Mouse (Mus musculus): ENCODE results near the gene Clcn1. TPM values are rescaled to one million over a fixed set of nuclear protein-coding genes. Genes with fewer than 3 reads are reported as not detected.

Clcn1 gene
- polyA plus RNA-seq, 1 experiment from 2014 or later: 0.20 TPM

DNA sequence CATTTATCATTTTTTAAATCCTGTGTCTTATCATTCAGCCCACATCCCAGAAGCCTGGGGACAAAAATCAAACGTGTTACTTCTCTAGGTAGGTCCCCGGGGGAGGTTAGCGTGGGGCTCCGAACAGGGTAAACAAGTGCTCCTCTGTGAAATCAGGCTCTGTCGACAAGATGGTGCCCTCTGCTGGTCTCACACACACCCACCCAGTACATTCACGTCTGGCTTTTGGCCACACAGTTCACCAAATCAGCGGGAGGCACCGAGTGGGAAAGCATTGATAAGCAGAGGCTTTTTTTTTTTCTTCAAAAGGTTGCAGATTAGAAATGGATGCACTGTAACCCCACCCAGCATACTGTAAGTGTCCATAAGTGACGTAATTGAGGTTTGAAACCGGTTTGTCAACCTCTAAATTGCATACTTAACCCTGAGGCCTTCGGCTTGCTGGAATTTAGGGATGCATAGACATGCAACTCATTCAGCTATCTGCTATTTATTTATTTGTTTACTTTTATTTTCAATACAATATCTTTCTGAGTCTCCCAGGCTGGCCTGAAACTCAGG lies 29.1 kb upstream of the Clcn1 start:
- Histone ChIP-seq H3K4me3 (ENCODE audit: low read length) (no peak overlapping the region), H3K27me3 (ENCODE audit: control insufficient read depth, insufficient read depth, low read length) (no peaks in the 10 kb centered on the region), H3K4me1 (ENCODE audit: control insufficient read depth, insufficient read depth, low read length) (0 out of 2 replicates have a peak, but pooled peaks cover 6% of the 10 kb centered on the region), H3K36me3 (ENCODE audit: control insufficient read depth, insufficient read depth, low read length) (no peaks in the 10 kb centered on the region), H3K4me2 (replicated peaks; ENCODE audit: low read depth, low read length) (0 out of 2 replicates have a peak overlapping the region, but pooled peaks have one; percentile 15), H3K9me3 (ENCODE audit: control insufficient read depth, low read length) (no peaks in the 10 kb centered on the region), H3K27ac (ENCODE audit: low read depth, low read length) (no peak overlapping the region), H3K9ac (ENCODE audit: low read depth, low read length) (no peak overlapping the region)
- 14% methylated on average over 11 of the region's 11 CpGs for WGBS
- ATAC-seq (ENCODE audit: low FRiP score, low TSS enrichment): peak; percentile 73; the same call in 1 of the 2 replicates

DNA sequence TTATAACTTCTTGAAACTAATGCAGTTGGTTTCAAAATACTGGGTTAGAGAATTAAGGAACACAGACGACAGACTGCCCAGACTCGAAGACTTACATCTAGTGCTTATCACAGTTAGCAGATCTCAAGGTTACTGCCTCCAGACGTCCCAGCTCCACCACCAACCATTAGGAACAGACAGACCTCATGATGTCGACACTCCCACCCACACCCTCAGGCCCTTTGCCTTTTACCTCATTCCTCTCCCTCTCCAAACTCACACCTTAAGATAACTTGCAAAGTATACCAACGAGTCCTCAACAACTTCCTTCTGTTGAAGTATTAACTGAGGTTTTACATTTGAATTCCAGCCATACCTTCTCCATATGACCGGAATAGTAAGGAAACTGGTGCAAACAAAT lies 26.1 kb upstream of the Clcn1 start:
- ATAC-seq (ENCODE audit: low FRiP score, low TSS enrichment): no peak
- no peak overlapping the region for H3K9ac ChIP-seq (ENCODE audit: low read depth, low read length)

DNA sequence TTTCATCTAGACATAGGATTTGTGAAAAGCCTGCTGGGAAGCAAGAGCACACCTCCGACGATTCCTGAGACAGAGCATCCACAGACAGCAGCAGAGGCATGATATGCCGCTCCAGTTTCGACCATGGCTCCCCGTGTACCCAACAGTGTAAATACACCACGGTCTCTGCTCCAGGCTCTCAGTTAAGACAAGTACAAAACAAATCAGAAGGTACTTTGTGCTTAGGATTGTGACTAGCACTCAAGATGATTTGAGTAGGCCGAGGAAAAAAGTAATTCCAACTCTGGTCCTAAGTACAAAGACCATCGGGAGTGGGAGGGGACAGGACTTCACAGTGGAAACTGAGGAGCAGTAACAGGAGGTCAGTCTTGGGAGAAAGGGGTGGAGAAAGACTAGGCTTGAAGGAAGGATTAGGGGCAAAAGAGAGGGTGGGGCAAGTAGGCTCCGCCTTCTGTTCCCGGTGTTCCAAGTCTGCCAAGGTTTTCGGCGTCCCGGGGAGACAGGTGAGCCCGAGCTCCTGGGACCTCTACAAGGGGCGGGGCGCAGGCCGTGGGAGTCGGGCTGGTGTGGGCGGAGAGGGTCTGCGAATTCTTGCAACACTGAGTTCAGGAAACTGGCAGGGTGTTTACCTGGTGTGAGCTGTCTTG lies 24.8 kb upstream of the Clcn1 start, which contains the start of gene Tmem139:
Gene Tmem139 (plus strand): TSS at position 447 of the 647 bp plus-strand sequence.
- H3K4me1 ChIP-seq (ENCODE audit: control insufficient read depth, insufficient read depth, low read length): 0 out of 2 replicates have a peak, but pooled peaks cover 6% of the 10 kb centered on the region
- H3K9ac ChIP-seq (ENCODE audit: low read depth, low read length): peak within 1 kb of the TSS; percentile 44
- H3K4me2 ChIP-seq (replicated peaks; ENCODE audit: low read depth, low read length): peak within 1 kb of the TSS; percentile 49
- H3K27ac ChIP-seq (ENCODE audit: low read depth, low read length): no peak within 1 kb of the TSS
- ATAC-seq (ENCODE audit: low FRiP score, low TSS enrichment): no peak
- no peaks in the 10 kb centered on the region for H3K9me3 ChIP-seq (ENCODE audit: control insufficient read depth, low read length)
- WGBS: 13% methylated on average over 20 of the region's 20 CpGs
- H3K36me3 ChIP-seq (ENCODE audit: control insufficient read depth, insufficient read depth, low read length): no peaks in the 10 kb centered on the region
- H3K4me3 ChIP-seq (ENCODE audit: low read length): peak within 1 kb of the TSS; percentile 28
- H3K27me3 ChIP-seq (ENCODE audit: control insufficient read depth, insufficient read depth, low read length): no peaks in the 10 kb centered on the region

More for the DNA sequence above, 26.1 kb upstream of the Clcn1 start:
- H3K27ac ChIP-seq (ENCODE audit: low read depth, low read length): no peak overlapping the region
- no peaks in the 10 kb centered on the region for H3K36me3 ChIP-seq (ENCODE audit: control insufficient read depth, insufficient read depth, low read length)
- no peaks in the 10 kb centered on the region for H3K9me3 ChIP-seq (ENCODE audit: control insufficient read depth, low read length)
- WGBS: 57% methylated on average over 6 of the region's 6 CpGs
- no peak overlapping the region for H3K4me3 ChIP-seq (ENCODE audit: low read length)
- 0 out of 2 replicates have a peak, but pooled peaks cover 6% of the 10 kb centered on the region for H3K4me1 ChIP-seq (ENCODE audit: control insufficient read depth, insufficient read depth, low read length)
- H3K4me2 ChIP-seq (replicated peaks; ENCODE audit: low read depth, low read length): no peak overlapping the region
- no peaks in the 10 kb centered on the region for H3K27me3 ChIP-seq (ENCODE audit: control insufficient read depth, insufficient read depth, low read length)

DNA sequence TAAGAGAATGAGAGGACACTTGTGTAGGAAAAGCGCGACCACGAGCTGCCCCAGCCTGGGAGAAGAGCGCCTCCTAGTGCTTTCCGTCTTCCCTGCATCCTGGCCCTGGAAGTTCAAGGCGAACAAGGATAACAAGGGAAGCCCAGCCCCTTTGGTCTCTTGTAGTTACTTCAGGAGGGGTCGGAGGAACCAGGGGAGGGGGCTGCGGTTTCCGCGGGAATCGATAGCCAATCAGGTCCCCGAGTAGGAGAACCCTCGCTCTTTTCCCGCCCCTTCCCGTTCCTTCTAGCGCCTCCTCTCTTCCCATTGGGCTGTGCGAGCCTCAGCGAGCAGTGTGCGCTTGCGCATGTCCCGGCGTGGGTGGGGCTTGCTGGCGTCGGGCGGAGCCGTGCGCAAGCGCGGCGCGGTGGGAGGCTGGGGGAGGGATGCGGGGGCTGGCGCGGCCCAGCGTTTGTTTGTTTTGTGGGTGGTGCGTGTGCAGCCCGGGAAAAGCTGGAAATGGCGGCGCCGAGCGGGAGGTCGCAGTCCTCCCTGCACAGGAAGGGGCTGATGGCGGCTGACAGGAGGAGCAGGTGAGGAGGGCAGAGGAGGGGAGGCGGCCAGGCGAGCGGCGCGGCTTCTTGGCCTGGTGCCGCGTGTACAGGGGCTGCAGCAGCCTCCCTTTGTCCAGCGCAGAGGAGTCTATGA lies 21.7 kb upstream of the Clcn1 start, which contains the start of gene Casp2:
Gene Casp2 (plus strand): TSS at position 360 of the 687 bp plus-strand sequence.
- Histone ChIP-seq H3K36me3 (ENCODE audit: control insufficient read depth, insufficient read depth, low read length) (peaks cover 26% of the 10 kb centered on the region), H3K4me3 (ENCODE audit: low read length) (peak within 1 kb of the TSS; percentile 60), H3K27ac (ENCODE audit: low read depth, low read length) (peak within 1 kb of the TSS; percentile 77), H3K9ac (ENCODE audit: low read depth, low read length) (peak within 1 kb of the TSS; percentile 70), H3K4me1 (ENCODE audit: control insufficient read depth, insufficient read depth, low read length) (0 out of 2 replicates have a peak, but pooled peaks cover 6% of the 10 kb centered on the region), H3K9me3 (ENCODE audit: control insufficient read depth, low read length) (no peaks in the 10 kb centered on the region), H3K4me2 (replicated peaks; ENCODE audit: low read depth, low read length) (peak within 1 kb of the TSS; percentile 52), H3K27me3 (ENCODE audit: control insufficient read depth, insufficient read depth, low read length) (no peaks in the 10 kb centered on the region)
- under 1% methylated on average over 50 of the region's 51 CpGs for WGBS
- peak; percentile 99 for ATAC-seq (ENCODE audit: low FRiP score, low TSS enrichment)

DNA sequence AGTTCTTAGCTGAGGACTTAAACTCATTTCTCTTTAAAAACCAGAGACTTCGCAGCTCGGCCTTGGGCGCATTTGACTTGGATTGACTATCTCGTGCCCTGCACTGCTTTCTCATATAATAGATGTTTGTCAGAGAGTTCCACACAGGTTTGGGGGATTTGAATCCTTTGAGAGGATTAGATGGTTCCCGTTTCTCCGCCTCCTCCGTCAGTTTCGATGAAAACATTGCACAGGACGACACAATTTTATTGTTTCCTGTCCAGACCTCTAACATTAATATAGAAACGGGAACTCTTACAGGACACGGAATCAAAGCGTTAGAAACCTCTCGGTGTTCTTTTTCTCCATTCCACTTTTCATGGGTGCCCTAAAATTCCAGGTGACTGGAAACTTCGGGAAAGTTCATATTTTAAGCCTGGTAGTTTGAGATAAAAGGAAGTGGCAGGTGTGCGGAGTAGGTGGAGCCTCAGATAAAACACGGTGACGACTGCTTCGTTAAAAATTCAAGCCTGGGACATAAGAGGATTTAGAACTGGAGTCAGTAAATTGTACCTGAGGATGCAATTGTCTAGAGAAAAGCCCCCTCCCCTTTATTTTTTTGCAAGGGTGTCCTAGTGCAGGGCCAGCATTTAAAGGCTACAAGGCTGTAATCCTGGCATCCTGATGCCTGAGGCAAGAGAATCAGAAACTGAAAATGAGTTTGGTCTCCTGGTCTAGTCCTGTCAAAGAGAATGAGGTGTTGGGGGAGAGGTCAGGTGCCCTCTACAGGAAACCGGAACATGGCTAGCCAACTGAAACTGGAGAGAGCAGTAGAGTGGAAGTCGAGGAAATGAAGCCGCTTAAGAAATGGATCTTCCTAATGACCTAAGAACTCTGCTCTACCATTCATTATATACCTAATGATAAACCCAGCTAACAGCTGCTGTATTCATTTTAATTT lies 20.8 kb upstream of the Clcn1 start:
- under 1% methylated on average over 21 of the region's 21 CpGs for WGBS
- Histone ChIP-seq H3K9ac (ENCODE audit: low read depth, low read length) (peak overlapping the region; percentile 70), H3K4me3 (ENCODE audit: low read length) (peak overlapping the region; percentile 60), H3K4me2 (replicated peaks; ENCODE audit: low read depth, low read length) (peak overlapping the region; percentile 52), H3K4me1 (ENCODE audit: control insufficient read depth, insufficient read depth, low read length) (0 out of 2 replicates have a peak, but pooled peaks cover 6% of the 10 kb centered on the region), H3K36me3 (ENCODE audit: control insufficient read depth, insufficient read depth, low read length) (peaks cover 33% of the 10 kb centered on the region), H3K27ac (ENCODE audit: low read depth, low read length) (peak overlapping the region; percentile 77), H3K9me3 (ENCODE audit: control insufficient read depth, low read length) (no peaks in the 10 kb centered on the region), H3K27me3 (ENCODE audit: control insufficient read depth, insufficient read depth, low read length) (no peaks in the 10 kb centered on the region)
- no peak for ATAC-seq (ENCODE audit: low FRiP score, low TSS enrichment)

DNA sequence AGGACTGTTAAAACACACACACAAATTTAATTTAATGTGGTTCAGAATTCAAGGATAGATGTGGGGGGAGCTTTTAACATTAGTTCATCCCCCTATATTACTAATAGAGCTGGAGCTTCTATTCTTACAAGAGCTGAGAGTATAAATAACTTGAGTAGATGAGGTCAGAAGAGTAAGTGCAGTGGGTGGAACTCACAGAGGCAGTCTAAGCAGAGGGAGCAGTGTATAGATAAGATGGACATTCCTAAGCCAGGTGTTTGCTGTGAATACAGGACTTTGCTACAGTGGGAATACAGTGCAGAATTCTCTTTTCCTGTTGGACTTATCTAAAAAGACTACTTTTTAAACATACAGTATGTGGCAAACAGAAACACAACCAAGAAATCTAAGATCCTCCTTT lies 15.7 kb upstream of the Clcn1 start:
- Histone ChIP-seq H3K36me3 (ENCODE audit: control insufficient read depth, insufficient read depth, low read length) (peaks cover 76% of the 10 kb centered on the region), H3K4me2 (replicated peaks; ENCODE audit: low read depth, low read length) (no peak overlapping the region), H3K27ac (ENCODE audit: low read depth, low read length) (no peak overlapping the region), H3K9ac (ENCODE audit: low read depth, low read length) (no peak overlapping the region), H3K9me3 (ENCODE audit: control insufficient read depth, low read length) (no peaks in the 10 kb centered on the region), H3K4me3 (ENCODE audit: low read length) (no peak overlapping the region), H3K27me3 (ENCODE audit: control insufficient read depth, insufficient read depth, low read length) (no peaks in the 10 kb centered on the region), H3K4me1 (ENCODE audit: control insufficient read depth, insufficient read depth, low read length) (no peaks in the 10 kb centered on the region)
- ATAC-seq (ENCODE audit: low FRiP score, low TSS enrichment): no peak

DNA sequence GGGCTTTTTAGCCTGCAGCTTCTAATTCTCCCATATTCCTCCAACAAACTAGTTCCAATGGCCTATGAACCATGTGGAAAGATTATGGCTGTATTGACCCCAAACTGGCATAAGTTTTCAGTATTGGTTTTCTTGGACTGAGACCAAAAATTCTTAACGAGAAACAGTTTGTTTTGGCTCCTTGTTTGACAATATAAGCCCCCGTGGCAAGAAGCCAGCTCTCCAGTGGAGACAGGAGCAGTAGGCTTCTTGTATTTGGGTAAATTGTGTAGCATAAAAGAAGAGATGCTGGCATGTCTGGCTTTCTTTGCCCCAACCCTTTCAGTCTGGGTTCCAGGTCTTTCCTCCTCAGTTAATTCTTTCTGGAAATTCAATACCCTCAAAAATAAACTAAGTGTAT lies 10.3 kb upstream of the Clcn1 start:
- Histone ChIP-seq H3K9me3 (ENCODE audit: control insufficient read depth, low read length) (no peaks in the 10 kb centered on the region), H3K36me3 (ENCODE audit: control insufficient read depth, insufficient read depth, low read length) (peaks cover 88% of the 10 kb centered on the region), H3K4me3 (ENCODE audit: low read length) (no peak overlapping the region), H3K4me2 (replicated peaks; ENCODE audit: low read depth, low read length) (no peak overlapping the region), H3K9ac (ENCODE audit: low read depth, low read length) (no peak overlapping the region), H3K4me1 (ENCODE audit: control insufficient read depth, insufficient read depth, low read length) (no peaks in the 10 kb centered on the region), H3K27me3 (ENCODE audit: control insufficient read depth, insufficient read depth, low read length) (no peaks in the 10 kb centered on the region), H3K27ac (ENCODE audit: low read depth, low read length) (no peak overlapping the region)
- 53% methylated on average over 2 of the region's 2 CpGs for WGBS
- ATAC-seq (ENCODE audit: low FRiP score, low TSS enrichment): no peak

DNA sequence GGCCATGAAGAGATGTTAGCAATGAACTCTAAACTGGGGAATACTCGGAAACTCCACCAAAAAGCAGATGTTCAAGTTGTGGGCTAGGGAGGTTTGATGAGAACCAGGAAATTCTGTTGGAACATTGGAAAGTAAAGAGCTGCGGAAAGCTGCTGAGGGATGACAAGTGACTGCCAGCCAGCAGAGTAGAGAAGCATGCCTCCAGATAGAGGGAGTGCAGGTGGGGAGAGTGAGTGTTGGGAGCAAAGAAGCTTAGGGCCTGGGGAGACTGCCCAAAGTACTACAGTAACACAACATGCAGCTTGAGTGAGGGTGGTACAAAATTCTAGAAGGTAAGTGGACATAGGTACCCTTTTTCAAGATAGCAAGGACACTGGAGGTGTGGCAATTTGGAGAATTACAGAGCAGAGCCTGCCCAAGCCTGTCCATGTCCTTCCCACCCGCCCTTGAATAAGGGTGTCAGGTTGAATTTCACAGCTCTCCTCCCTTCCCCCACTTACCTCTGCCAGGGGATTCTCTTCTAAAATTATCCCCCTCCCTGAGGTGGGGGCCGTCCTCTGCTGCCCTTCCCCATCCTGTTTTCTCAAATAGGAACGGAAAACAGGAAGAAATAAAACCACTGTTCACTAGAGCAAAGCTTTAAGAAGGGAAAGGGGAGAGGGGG lies 3.5 kb upstream of the Clcn1 start:
- H3K36me3 ChIP-seq (ENCODE audit: control insufficient read depth, insufficient read depth, low read length): peaks cover 54% of the 10 kb centered on the region
- H3K27ac ChIP-seq (ENCODE audit: low read depth, low read length): no peak overlapping the region
- H3K4me3 ChIP-seq (ENCODE audit: low read length): no peak overlapping the region
- 0 out of 2 replicates have a peak, but pooled peaks have one; percentile 24 for ATAC-seq (ENCODE audit: low FRiP score, low TSS enrichment)
- H3K4me1 ChIP-seq (ENCODE audit: control insufficient read depth, insufficient read depth, low read length): no peaks in the 10 kb centered on the region
- no peaks in the 10 kb centered on the region for H3K9me3 ChIP-seq (ENCODE audit: control insufficient read depth, low read length)
- no peak overlapping the region for H3K4me2 ChIP-seq (replicated peaks; ENCODE audit: low read depth, low read length)
- WGBS: 71% methylated on average over 5 of the region's 5 CpGs
- H3K27me3 ChIP-seq (ENCODE audit: control insufficient read depth, insufficient read depth, low read length): no peaks in the 10 kb centered on the region
- no peak overlapping the region for H3K9ac ChIP-seq (ENCODE audit: low read depth, low read length)
